Mouse (Mus musculus) liver, embryonic 16.5 days (tissue): ENCODE results near the gene Wwc1. TPM values are rescaled to one million over a fixed set of nuclear protein-coding genes. Genes with fewer than 3 reads are reported as not detected.

ENCODE experiments used
- ATAC-seq: fragments of 200-750 bp; cut with Nextera tagmentation; 2 replicates; pipeline ENCODE4 v1.8.0; 2017; ENCODE audit warnings: low read depth, mild to moderate bottlenecking, moderate number of reproducible peaks, moderate library complexity
- H3K27ac ChIP-seq: fragments of 300-500 bp; sonication (generic); 2 replicates; pipeline ENCODE4 v1.5.1; 2014; ENCODE audit warnings: mild to moderate bottlenecking, low read length
- H3K27me3 ChIP-seq: fragments of 300-500 bp; sonication (generic); 2 replicates; pipeline ENCODE4 v1.6.1; 2014; ENCODE audit warnings: low read depth, low read length, mixed read lengths; ENCODE audit not compliant: control insufficient read depth, insufficient read depth
- H3K36me3 ChIP-seq: fragments of 300-500 bp; sonication (generic); 2 replicates; pipeline ENCODE4 v1.6.1; 2014; ENCODE audit warnings: mild to moderate bottlenecking; ENCODE audit not compliant: control insufficient read depth, insufficient read depth
- H3K4me1 ChIP-seq: fragments of 300-500 bp; sonication (generic); 2 replicates; pipeline ENCODE4 v1.6.1; 2014; ENCODE audit warnings: low read depth, low read length, mixed read lengths; ENCODE audit not compliant: control insufficient read depth
- H3K4me2 ChIP-seq: fragments of 300-500 bp; sonication (generic); 2 replicates; pipeline ENCODE4 v1.6.1; 2014; ENCODE audit warnings: low read depth, low read length, mixed read lengths
- H3K4me3 ChIP-seq: fragments of 300-500 bp; sonication (generic); 2 replicates; pipeline ENCODE4 v1.5.1; 2014; ENCODE audit warnings: low read depth, mild to moderate bottlenecking, low read length
- H3K9ac ChIP-seq: fragments of 300-500 bp; sonication (generic); 2 replicates; pipeline ENCODE4 v1.6.1; 2014; ENCODE audit warnings: low read depth, low read length
- H3K9me3 ChIP-seq: fragments of 300-500 bp; sonication (generic); replicated peaks from 2 replicates; pipeline ENCODE4 v1.6.1; 2016; ENCODE audit warnings: low read length; ENCODE audit not compliant: control insufficient read depth
- WGBS: fragments of 180-500 bp; shearing (Covaris S2); extraction: QIAGEN DNeasy Blood & Tissue Kit; methylation state at CpG from one replicate; pipeline ENCODE4 v1.1.7; 2014; ENCODE audit not compliant: insufficient replicate concordance; 5-methylcytosine and 5-hydroxymethylcytosine counted together
- polyA plus RNA-seq: library from polyadenylated mRNA; unstranded; fragments of >200 nt; fragmentation: Nextera tagmentation; extraction: Ambion mirVana; gene quantifications from 2 replicates; pipeline ENCODE4 v1.2.1, GENCODE M21; 2015

The Wwc1 gene
- polyA plus RNA-seq, 1 experiment from 2014 or later = 1.1 TPM

DNA sequence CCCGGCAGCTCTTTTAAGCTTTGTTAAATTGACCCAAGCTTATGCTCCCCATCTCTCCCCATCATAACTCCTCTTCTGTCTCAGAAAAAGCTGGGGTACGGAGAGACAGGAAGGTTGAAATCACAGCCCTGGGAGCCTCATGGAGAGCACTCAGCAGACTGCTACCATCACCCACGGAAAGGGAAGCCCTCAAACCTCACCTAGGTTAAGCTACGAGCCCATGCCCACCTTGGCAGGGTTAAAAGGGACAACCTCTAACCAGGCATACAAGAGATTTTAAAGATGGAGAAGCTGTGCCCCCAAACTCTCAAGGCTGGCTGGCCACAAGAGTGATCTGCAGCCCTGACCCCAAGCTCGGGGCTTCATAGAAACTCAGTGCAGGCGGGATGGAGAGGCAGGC is 3.2 kb downstream of the Wwc1 start:
- no peaks in the 10 kb centered on the region for H3K9me3 ChIP-seq
- H3K27me3 ChIP-seq = peaks cover 29% of the 10 kb centered on the region
- H3K4me1 ChIP-seq = no peaks in the 10 kb centered on the region; the same call in none of the 2 replicates
- no peak overlapping the region for H3K4me2 ChIP-seq
- no peak overlapping the region for H3K27ac ChIP-seq
- no peak overlapping the region for H3K4me3 ChIP-seq
- H3K9ac ChIP-seq = no peak overlapping the region
- 54% methylated on average over 6 of the region's 6 CpGs for WGBS
- no peaks in the 10 kb centered on the region for H3K36me3 ChIP-seq
- ATAC-seq = no peak

DNA sequence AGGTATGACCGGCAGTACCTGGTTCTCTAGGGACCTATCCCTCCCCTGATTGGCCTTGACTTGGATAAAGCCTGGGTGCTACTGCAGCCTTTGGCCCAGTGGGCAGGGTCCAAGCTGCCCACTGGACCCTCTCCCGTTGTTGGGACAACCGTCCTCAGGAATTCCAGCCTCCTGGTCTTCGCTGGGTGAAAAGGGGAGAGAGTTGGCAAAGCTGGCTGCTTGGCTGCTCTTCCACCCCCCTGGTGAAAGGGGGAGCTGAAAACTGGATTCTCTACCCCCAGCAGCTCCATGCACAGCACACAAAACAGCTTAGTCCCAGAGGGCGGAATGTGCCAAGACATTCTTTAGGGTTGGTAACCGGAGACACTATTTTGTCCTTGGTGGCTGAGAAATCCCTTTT is 3.8 kb downstream of the Wwc1 start:
- 47% methylated on average over 6 of the region's 6 CpGs for WGBS
- no peak for ATAC-seq
- Histone ChIP-seq H3K4me2 (no peak overlapping the region), H3K36me3 (no peaks in the 10 kb centered on the region), H3K9ac (no peak overlapping the region), H3K27ac (no peak overlapping the region), H3K9me3 (no peaks in the 10 kb centered on the region), H3K4me3 (no peak overlapping the region), H3K27me3 (peaks cover 25% of the 10 kb centered on the region), H3K4me1 (no peaks in the 10 kb centered on the region; the same call in none of the 2 replicates)

DNA sequence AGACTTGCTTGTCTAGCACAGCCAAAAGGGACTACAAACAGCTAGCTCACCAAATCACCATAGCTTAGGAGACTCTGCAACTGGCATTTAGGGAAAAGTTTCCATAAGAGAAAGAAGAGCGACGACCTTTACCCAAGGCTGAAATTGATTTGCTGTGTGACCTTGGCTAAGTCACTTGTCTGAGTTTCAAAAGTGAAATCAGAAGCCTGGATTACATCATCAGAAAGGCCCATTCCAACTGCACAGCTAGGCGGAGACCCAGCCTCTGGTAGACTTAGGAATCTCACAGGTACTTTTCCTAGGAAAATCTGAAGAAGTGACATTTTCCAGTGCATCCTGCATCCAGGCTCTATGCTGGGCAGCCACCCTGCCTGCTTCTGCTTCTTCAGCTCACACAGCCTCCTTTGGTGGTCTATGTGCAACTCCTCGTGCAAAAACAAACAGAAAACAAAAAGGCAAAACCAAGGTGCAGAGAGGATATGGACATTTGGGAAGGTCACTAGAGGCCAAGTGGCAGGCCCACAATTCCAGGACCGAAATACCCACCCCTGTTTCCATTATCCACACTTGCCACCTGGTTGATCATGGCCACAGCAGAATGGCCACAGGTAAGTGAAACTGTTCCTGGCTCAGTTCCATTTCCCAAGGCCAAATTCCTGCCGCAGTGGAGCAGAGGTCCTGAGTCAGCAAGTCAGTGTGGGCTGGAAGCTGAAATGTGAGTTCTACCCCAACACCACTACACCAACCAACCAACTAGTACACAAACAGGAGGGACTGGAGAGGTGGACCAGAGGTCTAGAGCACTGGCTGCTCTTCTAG is 5.5 kb downstream of the Wwc1 start:
- H3K36me3 ChIP-seq = no peaks in the 10 kb centered on the region
- whole genome bisulfite sequencing = 45% methylated on average over 6 of the region's 6 CpGs
- peak; percentile 56; the same call in 1 of the 2 replicates for ATAC-seq
- no peak overlapping the region for H3K4me2 ChIP-seq
- H3K4me1 ChIP-seq = no peaks in the 10 kb centered on the region; the same call in none of the 2 replicates
- H3K27me3 ChIP-seq = peaks cover 13% of the 10 kb centered on the region
- no peak overlapping the region for H3K9ac ChIP-seq
- no peaks in the 10 kb centered on the region for H3K9me3 ChIP-seq
- no peak overlapping the region for H3K4me3 ChIP-seq
- no peak overlapping the region for H3K27ac ChIP-seq

DNA sequence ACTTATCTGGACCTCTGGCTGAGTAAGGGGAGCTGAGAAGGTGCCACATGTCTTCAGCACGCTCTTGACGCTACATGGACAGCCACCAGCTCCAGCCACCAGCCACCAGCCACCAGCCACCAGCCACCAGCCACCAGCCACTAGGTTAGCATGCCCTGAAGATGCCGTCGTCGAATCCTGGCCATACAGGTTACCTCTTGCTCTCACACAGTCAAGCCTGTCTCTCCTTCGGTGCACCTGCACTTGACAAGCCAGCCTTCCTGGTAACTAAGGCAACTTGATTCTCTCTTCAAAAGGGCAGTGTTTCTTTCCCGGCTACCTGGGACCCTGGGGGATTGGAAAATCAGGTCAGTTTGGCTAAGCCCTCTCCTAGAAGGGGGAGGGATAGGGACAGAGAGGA is 7.2 kb downstream of the Wwc1 start:
- Histone ChIP-seq H3K9ac (no peak overlapping the region), H3K27ac (no peak overlapping the region), H3K27me3 (no peaks in the 10 kb centered on the region), H3K4me1 (no peaks in the 10 kb centered on the region; the same call in none of the 2 replicates), H3K4me2 (no peak overlapping the region), H3K4me3 (no peak overlapping the region), H3K9me3 (no peaks in the 10 kb centered on the region), H3K36me3 (no peaks in the 10 kb centered on the region)
- no peak for ATAC-seq
- WGBS = 47% methylated on average over 7 of the region's 7 CpGs

DNA sequence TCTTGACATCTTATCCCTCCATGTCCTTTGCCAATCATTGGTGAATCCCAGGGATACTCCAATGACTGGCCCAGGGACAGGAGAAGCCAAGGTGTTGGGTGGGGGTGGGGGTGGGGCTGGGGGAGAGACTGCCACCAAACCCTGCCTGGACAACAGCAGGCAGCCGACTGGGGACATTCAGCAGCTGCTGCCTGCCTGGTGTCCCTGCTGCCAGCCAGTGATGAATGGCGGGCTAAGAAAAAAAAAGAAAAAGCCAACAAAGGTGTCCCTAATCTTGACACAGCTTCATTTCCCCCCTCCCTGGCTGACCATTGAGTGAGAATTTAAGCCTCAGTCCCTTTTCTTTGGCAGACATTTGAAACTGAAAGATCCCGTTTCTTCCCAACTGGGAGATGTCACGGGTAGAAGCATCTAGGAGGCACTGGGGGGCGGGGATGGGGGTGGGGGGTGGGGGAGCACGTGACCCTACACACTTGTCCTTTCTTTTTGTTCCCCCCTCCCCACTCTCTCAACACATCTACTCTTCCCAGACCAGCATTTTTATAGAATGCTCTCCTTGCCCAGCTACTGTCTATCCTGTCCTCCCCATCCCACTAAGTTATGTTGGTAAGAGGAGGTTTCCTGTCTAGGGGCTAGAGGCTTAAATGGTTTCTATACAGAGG is 7.9 kb downstream of the Wwc1 start:
- no peaks in the 10 kb centered on the region; the same call in none of the 2 replicates for H3K4me1 ChIP-seq
- no peak overlapping the region for H3K4me2 ChIP-seq
- H3K4me3 ChIP-seq = no peak overlapping the region
- no peak overlapping the region for H3K9ac ChIP-seq
- ATAC-seq = no peak
- H3K36me3 ChIP-seq = no peaks in the 10 kb centered on the region
- no peaks in the 10 kb centered on the region for H3K9me3 ChIP-seq
- WGBS = 36% methylated on average over 6 of the region's 6 CpGs
- no peaks in the 10 kb centered on the region for H3K27me3 ChIP-seq
- H3K27ac ChIP-seq = no peak overlapping the region

DNA sequence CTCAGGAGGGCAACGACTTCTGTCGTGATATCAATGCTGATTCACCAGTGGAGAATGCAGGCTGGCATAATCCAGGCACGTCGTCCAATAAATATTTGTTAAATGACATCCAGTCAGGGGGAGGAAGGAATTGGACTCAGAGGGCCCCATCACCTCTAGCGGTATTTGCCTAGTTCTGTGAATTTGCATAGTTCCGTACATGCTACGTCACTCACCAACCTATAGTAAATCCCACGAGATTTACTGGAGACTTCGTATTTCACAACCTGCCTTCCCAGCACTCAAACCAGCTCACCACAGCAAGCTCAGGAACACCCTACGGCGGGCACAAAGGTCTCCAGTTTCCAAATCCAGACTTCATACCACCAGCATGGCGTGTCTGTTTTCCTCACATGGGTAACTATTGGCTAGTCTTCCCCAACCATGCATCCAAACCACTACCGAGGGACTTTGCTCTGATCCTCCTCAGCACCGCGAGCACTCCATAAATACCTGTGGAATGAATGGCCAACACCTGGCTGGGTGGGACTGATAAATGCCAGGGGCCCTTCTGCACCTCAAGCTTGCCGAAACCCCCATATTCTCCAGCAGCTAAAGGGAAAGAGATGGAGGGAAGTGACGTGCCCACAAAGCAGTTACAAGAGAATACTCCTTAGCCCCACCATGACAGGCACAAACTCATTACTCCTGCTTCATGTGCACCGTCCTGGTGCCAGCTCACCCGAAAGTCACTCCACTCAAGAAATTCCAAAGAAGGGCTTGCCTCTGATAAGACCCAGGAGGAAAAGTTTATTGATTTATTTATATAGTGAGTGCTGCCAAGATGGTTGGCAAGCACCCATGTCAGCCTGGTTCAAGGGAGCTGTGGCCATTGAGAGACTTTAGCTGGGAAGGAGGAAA is 9.3 kb downstream of the Wwc1 start:
- Histone ChIP-seq H3K27ac (no peak overlapping the region), H3K4me1 (no peaks in the 10 kb centered on the region; the same call in none of the 2 replicates), H3K4me2 (no peak overlapping the region), H3K9me3 (no peaks in the 10 kb centered on the region), H3K4me3 (no peak overlapping the region), H3K27me3 (no peaks in the 10 kb centered on the region), H3K9ac (no peak overlapping the region), H3K36me3 (no peaks in the 10 kb centered on the region)
- ATAC-seq = peak; percentile 48; the same call in 1 of the 2 replicates
- WGBS = 59% methylated on average over 19 of the region's 19 CpGs

DNA sequence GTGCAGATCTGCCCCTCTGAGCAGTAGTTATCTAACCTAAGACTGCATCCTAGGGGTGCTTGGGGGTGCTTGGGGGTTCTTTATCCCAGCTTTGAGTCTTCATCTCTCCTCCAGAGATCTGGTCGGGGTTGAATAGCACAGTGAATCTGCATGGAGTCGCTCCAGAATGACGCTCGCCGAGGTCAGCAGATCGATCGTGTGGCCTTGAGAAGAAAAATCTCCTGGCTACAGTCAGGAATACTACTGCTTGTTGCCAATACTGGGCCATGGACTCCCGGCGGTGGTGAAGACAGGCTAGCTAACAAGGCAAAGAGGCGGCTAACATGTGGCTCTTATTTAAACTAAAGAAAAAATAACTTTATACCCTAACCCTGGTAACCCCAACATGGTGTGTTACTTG is 12.0 kb downstream of the Wwc1 start:
- no peaks in the 10 kb centered on the region; the same call in 1 of the 2 replicates for H3K4me1 ChIP-seq
- H3K36me3 ChIP-seq = no peaks in the 10 kb centered on the region
- H3K4me3 ChIP-seq = no peak overlapping the region
- no peak for ATAC-seq
- no peaks in the 10 kb centered on the region for H3K27me3 ChIP-seq
- H3K27ac ChIP-seq = no peak overlapping the region
- no peak overlapping the region for H3K9ac ChIP-seq
- H3K4me2 ChIP-seq = no peak overlapping the region
- no peaks in the 10 kb centered on the region for H3K9me3 ChIP-seq
- 75% methylated on average over 10 of the region's 10 CpGs for WGBS

DNA sequence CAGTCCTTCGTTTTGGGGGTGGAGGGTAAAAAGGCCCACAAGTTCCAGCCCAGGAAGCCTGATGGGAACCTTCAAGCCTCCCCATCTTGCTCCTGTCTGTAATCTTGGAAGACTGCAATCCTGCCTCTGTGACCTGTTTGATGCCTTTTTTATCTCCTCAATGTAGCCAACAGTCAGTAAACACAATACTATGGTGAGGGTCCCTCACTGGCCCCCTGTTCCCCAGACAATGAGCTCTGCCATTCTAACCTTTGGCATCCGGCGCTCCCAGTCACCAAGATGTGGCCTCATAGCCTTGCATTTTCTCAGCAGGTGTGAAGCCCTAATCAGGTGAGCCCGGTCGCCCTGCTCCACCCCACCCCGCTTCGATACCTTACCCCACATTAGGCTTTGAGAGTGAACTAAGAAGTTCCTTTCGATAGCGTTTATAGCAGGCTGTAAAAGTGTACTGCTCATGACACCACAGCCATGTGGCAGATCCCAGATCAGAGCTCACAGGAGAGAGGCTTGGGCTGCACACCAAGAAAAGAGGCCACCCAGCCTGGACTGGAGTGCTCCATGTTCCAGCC is 16.3 kb downstream of the Wwc1 start:
- Histone ChIP-seq H3K4me3 (no peak overlapping the region), H3K27ac (0 out of 2 replicates have a peak overlapping the region, but pooled peaks have one; percentile 14), H3K36me3 (no peaks in the 10 kb centered on the region), H3K9me3 (no peaks in the 10 kb centered on the region), H3K27me3 (no peaks in the 10 kb centered on the region), H3K9ac (no peak overlapping the region), H3K4me2 (no peak overlapping the region), H3K4me1 (no peaks in the 10 kb centered on the region; the same call in none of the 2 replicates)
- ATAC-seq = no peak
- 62% methylated on average over 9 of the region's 9 CpGs for WGBS
